Mouse (Mus musculus): ENCODE results near the gene Atp6v1a. TPM values are rescaled to one million over a fixed set of nuclear protein-coding genes. Genes with fewer than 3 reads are reported as not detected.

Atp6v1a gene
- polyA plus RNA-seq, 1 experiment from 2014 or later = 61.3 TPM

- no peaks in the 10 kb centered on the region for H3K27me3 ChIP-seq (ENCODE audit: control insufficient read depth, insufficient read depth, low read length)
- no peaks in the 10 kb centered on the region for H3K36me3 ChIP-seq (ENCODE audit: control insufficient read depth, insufficient read depth, low read length)
- peak overlapping the region; percentile 57 for H3K4me2 ChIP-seq (ENCODE audit: low read depth, low read length, severe bottlenecking)
- no peaks in the 10 kb centered on the region; the same call in 1 of the 2 replicates for H3K4me1 ChIP-seq (replicated peaks; ENCODE audit: control insufficient read depth, insufficient read depth, low read length)
- no peaks in the 10 kb centered on the region for H3K9me3 ChIP-seq (ENCODE audit: control insufficient read depth, low read length)
- ATAC-seq (replicated peaks; ENCODE audit: low FRiP score) (no peak), DNase-seq (ENCODE audit: low spot score) (no peak)
- no peak overlapping the region for H3K27ac ChIP-seq (ENCODE audit: low read depth, low read length)
- peak overlapping the region; percentile 96 for H3K9ac ChIP-seq (ENCODE audit: low read length)
- H3K4me3 ChIP-seq (ENCODE audit: low read depth, low read length) = peak overlapping the region; percentile 94
- WGBS = 29% methylated on average over 7 of the region's 7 CpGs
Observed at GRCm38 (mm10) chr16:44173966-44174530, 34.5 kb upstream of the Atp6v1a start.

GRCm38 (mm10) chr16:44173155-44173941 lies 33.8 kb upstream of the Atp6v1a start, which contains the start of gene Usf3:
Gene Usf3 (plus strand): TSS chr16:44173246.
- Histone ChIP-seq H3K9me3 (ENCODE audit: control insufficient read depth, low read length) (no peaks in the 10 kb centered on the region), H3K27ac (ENCODE audit: low read depth, low read length) (peak within 1 kb of the TSS; percentile 82), H3K9ac (ENCODE audit: low read length) (peak within 1 kb of the TSS; percentile 96), H3K36me3 (ENCODE audit: control insufficient read depth, insufficient read depth, low read length) (no peaks in the 10 kb centered on the region), H3K4me1 (replicated peaks; ENCODE audit: control insufficient read depth, insufficient read depth, low read length) (no peaks in the 10 kb centered on the region; the same call in 1 of the 2 replicates), H3K27me3 (ENCODE audit: control insufficient read depth, insufficient read depth, low read length) (no peaks in the 10 kb centered on the region), H3K4me2 (ENCODE audit: low read depth, low read length, severe bottlenecking) (peak within 1 kb of the TSS; percentile 74), H3K4me3 (ENCODE audit: low read depth, low read length) (peak within 1 kb of the TSS; percentile 94)
- WGBS = 0% methylated on average over 61 of the region's 77 CpGs
- peak; percentile 77 for ATAC-seq (replicated peaks; ENCODE audit: low FRiP score)
- DNase-seq (ENCODE audit: low spot score) = no peak

GRCm38 (mm10) chr16:44172297-44173154 lies 33.0 kb upstream of the Atp6v1a start:
- under 1% methylated on average over 26 of the region's 26 CpGs for WGBS
- peak overlapping the region; percentile 74 for H3K9ac ChIP-seq (ENCODE audit: low read length)
- DNase-seq (ENCODE audit: low spot score) (peak; percentile 99), ATAC-seq (replicated peaks; ENCODE audit: low FRiP score) (peak; percentile 100)
- peak overlapping the region; percentile 94 for H3K4me3 ChIP-seq (ENCODE audit: low read depth, low read length)
- peak overlapping the region; percentile 74 for H3K4me2 ChIP-seq (ENCODE audit: low read depth, low read length, severe bottlenecking)
- H3K27me3 ChIP-seq (ENCODE audit: control insufficient read depth, insufficient read depth, low read length) = no peaks in the 10 kb centered on the region
- H3K27ac ChIP-seq (ENCODE audit: low read depth, low read length) = peak overlapping the region; percentile 82
- H3K36me3 ChIP-seq (ENCODE audit: control insufficient read depth, insufficient read depth, low read length) = no peaks in the 10 kb centered on the region
- no peaks in the 10 kb centered on the region for H3K9me3 ChIP-seq (ENCODE audit: control insufficient read depth, low read length)
- H3K4me1 ChIP-seq (replicated peaks; ENCODE audit: control insufficient read depth, insufficient read depth, low read length) = no peaks in the 10 kb centered on the region; the same call in 1 of the 2 replicates

- no peak overlapping the region for H3K9ac ChIP-seq (ENCODE audit: low read length)
- no peak for ATAC-seq (replicated peaks; ENCODE audit: low FRiP score)
- H3K4me2 ChIP-seq (ENCODE audit: low read depth, low read length, severe bottlenecking) = no peak overlapping the region
- H3K27ac ChIP-seq (ENCODE audit: low read depth, low read length) = no peak overlapping the region
- no peaks in the 10 kb centered on the region for H3K27me3 ChIP-seq (ENCODE audit: control insufficient read depth, insufficient read depth, low read length)
- DNase-seq (ENCODE audit: low spot score) = no peak
- H3K4me3 ChIP-seq (ENCODE audit: low read depth, low read length) = no peak overlapping the region
- no peaks in the 10 kb centered on the region for H3K36me3 ChIP-seq (ENCODE audit: control insufficient read depth, insufficient read depth, low read length)
- H3K9me3 ChIP-seq (ENCODE audit: control insufficient read depth, low read length) = no peaks in the 10 kb centered on the region
- no peaks in the 10 kb centered on the region; the same call in 1 of the 2 replicates for H3K4me1 ChIP-seq (replicated peaks; ENCODE audit: control insufficient read depth, insufficient read depth, low read length)
- WGBS = 87% methylated on average over 4 of the region's 4 CpGs
Observed at GRCm38 (mm10) chr16:44168990-44169389, 29.5 kb upstream of the Atp6v1a start.

GRCm38 (mm10) chr16:44165182-44165581 lies 25.7 kb upstream of the Atp6v1a start:
- no peak overlapping the region for H3K9ac ChIP-seq (ENCODE audit: low read length)
- no peak overlapping the region for H3K27ac ChIP-seq (ENCODE audit: low read depth, low read length)
- DNase-seq (ENCODE audit: low spot score) = no peak
- H3K4me3 ChIP-seq (ENCODE audit: low read depth, low read length) = no peak overlapping the region
- H3K9me3 ChIP-seq (ENCODE audit: control insufficient read depth, low read length) = no peaks in the 10 kb centered on the region
- ATAC-seq (replicated peaks; ENCODE audit: low FRiP score) = no peak
- H3K4me1 ChIP-seq (replicated peaks; ENCODE audit: control insufficient read depth, insufficient read depth, low read length) = no peaks in the 10 kb centered on the region
- no peak overlapping the region for H3K4me2 ChIP-seq (ENCODE audit: low read depth, low read length, severe bottlenecking)
- no peaks in the 10 kb centered on the region for H3K27me3 ChIP-seq (ENCODE audit: control insufficient read depth, insufficient read depth, low read length)
- 71% methylated on average over 3 of the region's 3 CpGs for WGBS
- H3K36me3 ChIP-seq (ENCODE audit: control insufficient read depth, insufficient read depth, low read length) = no peaks in the 10 kb centered on the region

- ATAC-seq (replicated peaks; ENCODE audit: low FRiP score) (no peak), DNase-seq (ENCODE audit: low spot score) (no peak)
- no peak overlapping the region for H3K27ac ChIP-seq (ENCODE audit: low read depth, low read length)
- H3K27me3 ChIP-seq (ENCODE audit: control insufficient read depth, insufficient read depth, low read length) = no peaks in the 10 kb centered on the region
- H3K36me3 ChIP-seq (ENCODE audit: control insufficient read depth, insufficient read depth, low read length) = no peaks in the 10 kb centered on the region
- no peak overlapping the region for H3K4me3 ChIP-seq (ENCODE audit: low read depth, low read length)
- WGBS = 92% methylated on average over 2 of the region's 2 CpGs
- no peaks in the 10 kb centered on the region for H3K4me1 ChIP-seq (replicated peaks; ENCODE audit: control insufficient read depth, insufficient read depth, low read length)
- H3K4me2 ChIP-seq (ENCODE audit: low read depth, low read length, severe bottlenecking) = no peak overlapping the region
- H3K9me3 ChIP-seq (ENCODE audit: control insufficient read depth, low read length) = no peaks in the 10 kb centered on the region
- H3K9ac ChIP-seq (ENCODE audit: low read length) = no peak overlapping the region
Observed at GRCm38 (mm10) chr16:44163831-44164230, 24.3 kb upstream of the Atp6v1a start.

- H3K4me3 ChIP-seq (ENCODE audit: low read depth, low read length) = no peak overlapping the region
- no peak overlapping the region for H3K9ac ChIP-seq (ENCODE audit: low read length)
- no peak overlapping the region for H3K27ac ChIP-seq (ENCODE audit: low read depth, low read length)
- ATAC-seq (replicated peaks; ENCODE audit: low FRiP score) = no peak
- H3K36me3 ChIP-seq (ENCODE audit: control insufficient read depth, insufficient read depth, low read length) = no peaks in the 10 kb centered on the region
- no peaks in the 10 kb centered on the region for H3K4me1 ChIP-seq (replicated peaks; ENCODE audit: control insufficient read depth, insufficient read depth, low read length)
- no peak for DNase-seq (ENCODE audit: low spot score)
- H3K27me3 ChIP-seq (ENCODE audit: control insufficient read depth, insufficient read depth, low read length) = no peaks in the 10 kb centered on the region
- no peaks in the 10 kb centered on the region for H3K9me3 ChIP-seq (ENCODE audit: control insufficient read depth, low read length)
- no peak overlapping the region for H3K4me2 ChIP-seq (ENCODE audit: low read depth, low read length, severe bottlenecking)
- WGBS = 94% methylated on average over 7 of the region's 7 CpGs
Observed at GRCm38 (mm10) chr16:44159325-44159724, 19.8 kb upstream of the Atp6v1a start.

GRCm38 (mm10) chr16:44154497-44155057 lies 15.1 kb upstream of the Atp6v1a start:
- Histone ChIP-seq H3K4me3 (ENCODE audit: low read depth, low read length) (no peak overlapping the region), H3K36me3 (ENCODE audit: control insufficient read depth, insufficient read depth, low read length) (no peaks in the 10 kb centered on the region), H3K4me1 (replicated peaks; ENCODE audit: control insufficient read depth, insufficient read depth, low read length) (no peaks in the 10 kb centered on the region), H3K9ac (ENCODE audit: low read length) (no peak overlapping the region), H3K27me3 (ENCODE audit: control insufficient read depth, insufficient read depth, low read length) (no peaks in the 10 kb centered on the region), H3K4me2 (ENCODE audit: low read depth, low read length, severe bottlenecking) (no peak overlapping the region), H3K9me3 (ENCODE audit: control insufficient read depth, low read length) (no peaks in the 10 kb centered on the region), H3K27ac (ENCODE audit: low read depth, low read length) (no peak overlapping the region)
- DNase-seq (ENCODE audit: low spot score) (no peak), ATAC-seq (replicated peaks; ENCODE audit: low FRiP score) (no peak)
- WGBS = 69% methylated on average over 6 of the region's 6 CpGs

Data from forebrain, embryonic 11.5 days (tissue).